Mouse (Mus musculus) ovary, postnatal 10 days (tissue): ENCODE data around the gene Zranb3.
"Not testable (repeated sequence)": the region's sequence is repeated elsewhere in the genome, so short reads cannot be mapped to it uniquely, and the experiment has no call there.

ENCODE experiments used
- DNase-seq: peaks from one replicate; pipeline ENCODE4 v3.0.0; 2022; ENCODE audit warnings: low spot score

Zranb3 gene

DNA sequence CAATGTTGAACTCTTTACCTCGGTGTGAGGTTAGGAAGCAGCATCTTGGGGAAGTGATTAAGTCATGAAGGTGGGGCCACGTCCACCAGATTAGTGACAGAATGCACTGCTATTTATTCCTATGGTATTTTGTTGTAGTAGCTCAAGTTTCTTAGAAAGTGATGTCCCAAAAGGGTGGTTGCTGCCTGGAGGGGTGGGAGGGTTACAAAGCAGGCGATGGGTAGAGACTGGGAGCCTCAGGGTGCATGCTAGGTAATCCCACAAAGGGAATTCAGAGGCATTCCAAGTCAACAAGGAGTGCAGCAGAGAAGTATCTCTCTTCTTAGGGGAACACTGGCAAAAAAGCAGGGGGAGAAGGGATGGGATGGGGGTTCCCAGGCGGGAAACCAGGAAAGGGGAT is 113.5 kb downstream of the Zranb3 start:
- no peak for DNase-seq

GRCm38 (mm10) chr1:127988246-127988645 is 114.6 kb downstream of the Zranb3 start:
- no peak for DNase-seq

DNA sequence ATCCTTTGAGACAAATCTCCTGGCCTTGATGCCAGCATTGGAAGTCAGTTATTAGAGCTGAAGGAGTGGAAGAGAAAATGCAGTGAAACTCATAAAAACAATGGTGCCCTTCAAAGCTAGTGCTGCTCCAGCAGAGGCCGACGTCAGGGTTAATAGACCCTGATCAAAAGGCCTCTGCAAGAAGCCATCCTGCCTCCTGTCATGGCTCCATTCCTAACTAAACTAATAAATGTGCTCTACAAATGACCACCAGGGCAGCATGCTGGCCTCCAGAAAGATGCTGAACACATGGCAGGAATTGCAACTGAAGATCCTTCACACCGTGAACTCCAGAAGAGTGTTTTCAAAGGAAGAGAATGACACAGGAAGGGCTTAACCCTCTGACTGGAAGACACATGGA is 117.5 kb downstream of the Zranb3 start:
- no peak for DNase-seq

DNA sequence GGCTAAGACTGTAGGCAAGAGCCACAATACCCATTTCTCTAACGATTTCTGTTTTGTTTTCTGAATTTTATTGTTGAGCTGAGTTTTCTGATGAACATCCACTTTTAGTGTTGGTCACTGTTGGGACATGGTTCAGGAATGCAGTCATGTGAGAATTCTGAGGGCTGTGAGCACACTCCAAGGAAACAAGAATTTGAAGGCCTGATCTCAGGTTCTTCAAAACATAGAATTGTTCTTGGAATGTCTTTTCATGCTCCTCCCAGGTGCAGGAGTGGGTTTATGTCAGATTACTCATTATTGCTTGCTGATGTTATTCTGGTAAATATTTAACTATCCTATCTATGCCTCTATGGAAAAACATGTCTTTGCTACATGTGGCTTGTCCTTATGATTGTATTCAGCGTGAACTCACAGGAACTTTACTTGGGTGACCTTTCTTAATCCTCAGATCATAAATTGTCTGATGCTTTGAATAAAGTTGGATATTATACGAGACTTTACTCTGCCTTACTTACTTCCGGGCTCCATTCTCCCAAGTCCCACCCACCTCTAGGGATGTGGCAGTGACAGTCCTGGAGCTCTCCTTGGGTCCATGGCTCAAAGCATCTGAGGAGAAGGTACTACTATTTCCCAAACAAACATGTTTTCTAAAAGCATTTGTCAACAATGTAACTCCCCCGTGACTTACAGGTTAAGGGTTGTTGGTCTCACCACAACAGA is 119.4 kb downstream of the Zranb3 start:
- DNase-seq, result no peak

DNA sequence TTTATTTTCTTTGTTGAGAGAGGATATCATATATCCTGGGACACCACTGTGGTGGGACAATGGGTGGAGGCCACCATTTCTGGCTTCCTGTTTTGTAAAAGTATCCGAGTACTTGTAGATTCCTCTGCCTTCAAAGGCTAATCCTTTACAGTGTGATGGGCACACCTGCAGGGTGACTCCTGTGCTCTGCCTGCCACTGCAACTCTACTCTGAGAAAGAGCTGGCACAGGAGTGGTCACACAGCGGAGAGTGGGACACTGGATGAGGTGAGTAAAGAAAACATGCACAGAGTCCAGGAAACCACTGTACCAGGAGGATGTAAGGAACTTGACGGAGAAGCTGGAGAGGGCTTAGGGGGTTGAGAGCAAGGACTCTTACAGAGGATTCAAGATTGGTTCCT is 120.6 kb downstream of the Zranb3 start:
- no peak for DNase-seq

GRCm38 (mm10) chr1:127980911-127981559 is 121.8 kb downstream of the Zranb3 start:
- no peak for DNase-seq

DNA sequence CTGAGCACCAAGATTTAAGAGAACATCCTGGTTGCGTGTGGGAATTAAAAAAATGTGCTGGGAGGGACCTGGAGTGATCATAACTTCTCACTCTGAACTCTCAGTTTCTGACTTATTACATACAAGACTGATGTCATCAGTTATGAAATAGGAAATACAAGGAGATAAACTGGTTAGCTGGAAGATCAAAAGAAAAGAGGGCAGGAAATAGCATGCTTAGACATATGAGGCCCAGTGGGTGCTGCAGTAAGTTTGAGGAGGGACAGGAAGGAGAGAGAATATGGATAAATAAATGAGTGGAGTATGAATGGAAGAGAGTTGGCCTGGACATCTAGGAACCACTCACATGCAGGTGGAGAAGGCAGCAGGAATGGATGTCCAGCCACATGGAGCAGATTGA is 124.7 kb downstream of the Zranb3 start:
- DNase-seq, result no peak

DNA sequence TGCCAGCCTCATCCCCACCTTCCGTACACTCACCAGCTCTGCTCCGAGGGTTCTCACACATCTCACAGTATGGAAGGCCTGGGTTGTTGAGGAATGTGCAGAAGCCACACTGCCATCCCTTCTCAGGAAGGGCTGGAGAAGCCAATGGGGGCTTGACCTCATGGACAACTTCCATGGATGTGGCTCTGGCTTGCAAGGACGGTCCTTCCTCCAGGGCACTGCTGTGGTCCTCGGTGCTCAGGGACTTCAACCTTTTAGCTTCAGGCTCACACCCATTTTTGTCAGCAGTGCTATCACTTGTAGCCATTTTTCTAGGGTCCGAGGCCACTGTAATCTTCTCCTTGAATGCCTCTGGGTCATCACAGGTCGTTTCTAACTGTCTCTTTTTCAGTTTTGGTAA is 126.7 kb downstream of the Zranb3 start:
- DNase-seq, result no peak

- no peak for DNase-seq
Observed at GRCm38 (mm10) chr1:127975676-127976075, 127.2 kb downstream of the Zranb3 start.

DNA sequence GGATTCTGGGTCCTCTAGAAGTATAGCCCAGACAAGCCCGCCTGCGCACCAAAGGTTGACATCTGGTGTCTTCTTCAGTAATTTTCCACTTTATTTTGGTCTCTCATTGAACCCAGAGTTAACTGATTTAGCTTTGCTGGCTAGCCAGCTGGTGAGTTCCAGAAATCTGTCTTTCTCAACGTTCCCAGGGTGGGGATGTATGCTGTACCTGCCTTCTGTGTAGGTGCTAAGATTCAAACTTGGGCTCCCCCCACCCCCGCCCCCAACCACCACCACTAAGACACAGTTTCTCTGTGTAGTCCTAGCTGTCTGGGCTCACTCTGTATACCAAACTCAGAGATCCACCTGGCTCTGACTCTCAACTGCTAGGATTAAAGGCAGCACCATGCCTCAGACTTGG is 128.8 kb downstream of the Zranb3 start:
- no peak for DNase-seq

DNA sequence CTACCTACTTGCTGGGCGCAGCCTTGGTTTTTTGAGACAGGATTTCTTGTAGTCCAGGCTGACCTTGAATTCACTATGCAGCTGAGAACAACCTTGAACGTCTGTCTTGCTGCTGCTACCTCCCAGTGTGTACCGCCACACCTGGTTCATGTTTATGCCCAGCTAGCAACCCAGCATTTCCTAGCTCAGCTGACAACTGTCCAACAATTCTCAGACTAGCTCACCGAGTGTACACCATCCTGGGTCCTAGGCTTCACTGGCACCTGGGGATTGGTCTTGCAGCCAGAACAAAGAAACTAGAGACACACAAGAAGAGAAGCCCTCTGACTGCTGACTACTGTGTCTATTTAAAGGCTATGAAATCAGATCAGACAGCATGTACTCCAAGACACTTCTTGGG is 132.0 kb downstream of the Zranb3 start:
- no peak for DNase-seq

GRCm38 (mm10) chr1:127963326-127963725 is 139.5 kb downstream of the Zranb3 start:
- DNase-seq, result no peak

DNA sequence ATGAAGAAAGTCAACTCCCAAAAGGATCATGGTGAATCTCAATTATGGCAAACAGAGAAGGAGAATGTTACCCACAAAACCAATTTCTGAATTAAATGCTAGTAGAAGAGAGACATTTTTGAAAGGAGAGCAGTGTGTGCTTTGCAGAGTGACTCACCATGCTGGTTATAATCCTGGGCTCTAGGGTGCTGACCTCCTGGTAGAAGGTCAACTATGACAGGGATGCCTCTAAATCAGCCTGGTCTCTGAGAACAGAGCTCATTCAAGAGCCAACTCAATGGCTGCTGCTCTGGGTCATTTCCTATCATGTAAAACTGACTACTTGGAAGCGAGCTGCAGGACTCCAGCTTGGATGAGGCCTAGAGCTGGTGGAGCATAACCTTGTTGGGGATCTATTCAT is 141.7 kb downstream of the Zranb3 start:
- no peak for DNase-seq

DNA sequence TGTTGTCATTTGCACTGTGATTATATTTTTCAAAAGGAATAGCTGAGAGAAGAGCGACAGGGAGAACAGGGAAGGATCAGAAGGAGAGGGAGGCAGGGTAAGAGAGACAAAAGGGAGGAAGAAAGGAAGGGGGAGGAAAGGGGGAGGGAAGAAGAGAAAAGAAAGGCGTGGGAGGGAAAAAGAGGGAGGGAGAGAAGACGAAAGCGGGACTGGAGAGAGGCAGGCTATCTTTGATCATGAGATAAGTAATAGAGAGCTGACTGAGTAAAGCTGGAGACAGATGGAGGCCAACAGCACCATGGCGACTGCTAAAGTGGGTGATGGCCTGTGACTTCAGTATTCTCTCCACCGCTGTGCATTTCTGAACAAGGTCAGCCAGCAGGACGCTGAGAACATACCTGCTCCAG is 143.5 kb downstream of the Zranb3 start:
- DNase-seq, result no peak

DNA sequence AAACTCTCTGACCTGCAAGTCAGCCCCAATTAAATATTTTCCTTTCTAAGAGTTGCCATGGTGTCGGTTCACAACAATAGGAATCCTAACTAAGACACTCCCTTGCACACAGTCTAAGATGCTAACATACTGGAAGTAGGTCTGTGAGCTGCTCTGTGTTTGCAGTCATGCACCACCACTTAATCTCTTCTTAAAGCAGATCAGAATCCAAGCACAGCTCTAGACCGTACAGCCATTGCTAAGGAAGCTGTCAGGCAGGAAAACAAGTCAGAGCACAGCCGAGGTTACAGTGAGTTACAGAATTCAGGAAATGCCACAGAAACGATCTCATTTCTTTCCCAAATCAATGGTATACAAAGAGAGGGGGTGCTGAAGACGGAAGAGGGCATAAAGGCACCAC is 144.0 kb downstream of the Zranb3 start:
- no peak for DNase-seq

DNA sequence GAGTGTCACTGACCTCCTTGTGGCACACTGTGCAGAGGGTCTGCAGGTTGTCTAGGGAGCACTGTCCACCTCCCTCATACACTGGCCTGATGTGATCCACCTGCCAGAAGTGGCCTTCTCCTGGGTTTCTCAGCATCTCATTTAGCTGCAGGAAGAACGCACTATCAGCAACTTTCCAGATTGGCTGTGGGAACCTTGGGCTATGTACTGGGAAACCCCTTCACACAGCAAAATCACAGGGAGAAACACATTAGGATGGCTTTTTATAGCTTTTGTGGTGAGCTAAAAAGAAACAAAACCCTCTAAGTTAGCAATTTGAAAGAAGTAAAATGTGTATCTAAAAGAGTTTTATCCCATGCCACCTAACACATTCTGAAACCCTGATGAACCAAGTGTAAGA is 146.3 kb downstream of the Zranb3 start:
- no peak for DNase-seq

DNA sequence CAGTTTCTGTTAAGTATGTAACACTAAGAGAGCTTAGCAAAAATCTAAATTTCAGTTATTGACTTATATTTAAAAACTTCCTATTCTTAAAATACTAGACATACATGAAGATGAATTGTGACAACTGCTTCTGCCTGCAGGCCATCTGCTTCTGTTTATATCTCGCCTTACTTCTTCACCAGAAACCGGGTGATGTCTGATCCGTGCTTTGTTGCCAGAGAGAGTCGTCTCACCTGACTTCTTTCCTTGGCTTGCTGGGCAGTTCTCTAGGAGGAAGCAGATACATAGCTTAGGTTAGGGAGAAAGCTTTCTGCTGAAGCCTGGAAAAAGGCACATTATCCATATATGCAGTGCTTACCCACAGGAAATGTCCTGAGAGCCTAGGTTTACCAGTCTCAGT is 148.0 kb downstream of the Zranb3 start:
- no peak for DNase-seq

GRCm38 (mm10) chr1:127954198-127954597 is 148.6 kb downstream of the Zranb3 start:
- DNase-seq, result not testable (repeated sequence)

DNA sequence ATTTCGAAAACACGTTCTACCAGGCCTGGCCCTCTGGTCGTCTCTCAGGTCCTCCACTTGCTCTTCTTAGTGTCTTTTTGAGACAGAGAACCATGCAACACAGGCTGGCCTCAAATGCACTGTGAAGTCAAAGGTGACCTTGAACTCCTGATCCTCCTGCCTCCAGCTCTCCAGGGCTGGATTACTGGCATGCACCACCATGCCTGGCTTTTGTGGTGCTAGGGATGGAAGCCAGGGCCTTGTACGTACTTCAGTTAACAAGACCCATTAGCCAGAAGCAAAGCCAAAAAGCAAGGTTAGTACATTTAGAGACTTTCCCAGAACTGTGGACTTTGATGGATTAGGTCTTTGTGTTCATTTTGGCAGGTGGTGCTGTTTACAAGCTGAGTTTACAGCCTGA is 150.6 kb downstream of the Zranb3 start:
- DNase-seq, result no peak

- DNase-seq, result no peak
Observed at GRCm38 (mm10) chr1:127948748-127949147, 154.1 kb downstream of the Zranb3 start.

GRCm38 (mm10) chr1:127946615-127947249 is 156.1 kb downstream of the Zranb3 start:
- DNase-seq, result no peak

GRCm38 (mm10) chr1:127945696-127946575 is 156.9 kb downstream of the Zranb3 start:
- no peak for DNase-seq
